Mouse (Mus musculus): ENCODE results near the gene Col25a1. TPM values are rescaled to one million over a fixed set of nuclear protein-coding genes. Genes with fewer than 3 reads are reported as not detected.
A peak's percentile ranks its signal among the peaks of the same experiment; 100 is the strongest.

Col25a1 gene
- polyA plus RNA-seq, 1 experiment from 2014 or later = 17.1 TPM

GRCm38 (mm10) chr3:130327039-130328015 is 196.0 kb downstream of the Col25a1 start:
- no peak overlapping the region for H3K27ac ChIP-seq (replicated peaks; ENCODE audit: low read depth, low read length)
- H3K4me2 ChIP-seq (ENCODE audit: low read length) = no peak overlapping the region
- H3K4me1 ChIP-seq (ENCODE audit: control insufficient read depth, insufficient read depth, low read length) = no peaks in the 10 kb centered on the region
- no peaks in the 10 kb centered on the region for H3K27me3 ChIP-seq (ENCODE audit: control insufficient read depth, insufficient read depth, low read length)
- H3K9ac ChIP-seq (replicated peaks; ENCODE audit: low read length) = no peak overlapping the region
- DNase-seq = peak; percentile 37
- ATAC-seq (ENCODE audit: low FRiP score, low TSS enrichment) = peak; percentile 58; the same call in 1 of the 2 replicates
- 54% methylated on average over 13 of the region's 13 CpGs for WGBS
- no peaks in the 10 kb centered on the region for H3K36me3 ChIP-seq (ENCODE audit: control insufficient read depth, insufficient read depth, low read length)
- H3K9me3 ChIP-seq (ENCODE audit: control insufficient read depth, low read length) = no peaks in the 10 kb centered on the region
- no peak overlapping the region for H3K4me3 ChIP-seq (replicated peaks; ENCODE audit: low read depth, low read length)

GRCm38 (mm10) chr3:130328909-130329308 is 197.6 kb downstream of the Col25a1 start:
- Histone ChIP-seq H3K4me1 (ENCODE audit: control insufficient read depth, insufficient read depth, low read length) (no peaks in the 10 kb centered on the region), H3K36me3 (ENCODE audit: control insufficient read depth, insufficient read depth, low read length) (no peaks in the 10 kb centered on the region), H3K4me2 (ENCODE audit: low read length) (no peak overlapping the region), H3K4me3 (replicated peaks; ENCODE audit: low read depth, low read length) (no peak overlapping the region), H3K9ac (replicated peaks; ENCODE audit: low read length) (no peak overlapping the region), H3K9me3 (ENCODE audit: control insufficient read depth, low read length) (no peaks in the 10 kb centered on the region), H3K27me3 (ENCODE audit: control insufficient read depth, insufficient read depth, low read length) (no peaks in the 10 kb centered on the region), H3K27ac (replicated peaks; ENCODE audit: low read depth, low read length) (no peak overlapping the region)
- DNase-seq = no peak
- 90% methylated on average over 9 of the region's 9 CpGs for WGBS
- ATAC-seq (ENCODE audit: low FRiP score, low TSS enrichment) = no peak

- no peaks in the 10 kb centered on the region for H3K9me3 ChIP-seq (ENCODE audit: control insufficient read depth, low read length)
- ATAC-seq (ENCODE audit: low FRiP score, low TSS enrichment) (no peak), DNase-seq (no peak)
- no peaks in the 10 kb centered on the region for H3K27me3 ChIP-seq (ENCODE audit: control insufficient read depth, insufficient read depth, low read length)
- WGBS = 94% methylated on average over 9 of the region's 9 CpGs
- no peak overlapping the region for H3K27ac ChIP-seq (replicated peaks; ENCODE audit: low read depth, low read length)
- no peak overlapping the region for H3K4me2 ChIP-seq (ENCODE audit: low read length)
- H3K4me3 ChIP-seq (replicated peaks; ENCODE audit: low read depth, low read length) = no peak overlapping the region
- no peaks in the 10 kb centered on the region for H3K4me1 ChIP-seq (ENCODE audit: control insufficient read depth, insufficient read depth, low read length)
- H3K36me3 ChIP-seq (ENCODE audit: control insufficient read depth, insufficient read depth, low read length) = no peaks in the 10 kb centered on the region
- no peak overlapping the region for H3K9ac ChIP-seq (replicated peaks; ENCODE audit: low read length)
Observed at GRCm38 (mm10) chr3:130329833-130330555, 198.7 kb downstream of the Col25a1 start.

GRCm38 (mm10) chr3:130330556-130330950 is 199.3 kb downstream of the Col25a1 start:
- Histone ChIP-seq H3K36me3 (ENCODE audit: control insufficient read depth, insufficient read depth, low read length) (no peaks in the 10 kb centered on the region), H3K9ac (replicated peaks; ENCODE audit: low read length) (no peak overlapping the region), H3K4me2 (ENCODE audit: low read length) (no peak overlapping the region), H3K27me3 (ENCODE audit: control insufficient read depth, insufficient read depth, low read length) (no peaks in the 10 kb centered on the region), H3K27ac (replicated peaks; ENCODE audit: low read depth, low read length) (no peak overlapping the region), H3K9me3 (ENCODE audit: control insufficient read depth, low read length) (no peaks in the 10 kb centered on the region), H3K4me3 (replicated peaks; ENCODE audit: low read depth, low read length) (no peak overlapping the region), H3K4me1 (ENCODE audit: control insufficient read depth, insufficient read depth, low read length) (no peaks in the 10 kb centered on the region)
- 91% methylated on average over 3 of the region's 3 CpGs for WGBS
- ATAC-seq (ENCODE audit: low FRiP score, low TSS enrichment) (no peak), DNase-seq (no peak)

- peaks cover 4% of the 10 kb centered on the region; the same call in 1 of the 2 replicates for H3K4me1 ChIP-seq (ENCODE audit: control insufficient read depth, insufficient read depth, low read length)
- H3K36me3 ChIP-seq (ENCODE audit: control insufficient read depth, insufficient read depth, low read length) = no peaks in the 10 kb centered on the region
- 53% methylated on average over 3 of the region's 3 CpGs for WGBS
- H3K9me3 ChIP-seq (ENCODE audit: control insufficient read depth, low read length) = no peaks in the 10 kb centered on the region
- no peaks in the 10 kb centered on the region for H3K27me3 ChIP-seq (ENCODE audit: control insufficient read depth, insufficient read depth, low read length)
- H3K4me2 ChIP-seq (ENCODE audit: low read length) = no peak overlapping the region
- no peak overlapping the region for H3K27ac ChIP-seq (replicated peaks; ENCODE audit: low read depth, low read length)
- DNase-seq = no peak
- no peak overlapping the region for H3K4me3 ChIP-seq (replicated peaks; ENCODE audit: low read depth, low read length)
- ATAC-seq (ENCODE audit: low FRiP score, low TSS enrichment) = no peak
- H3K9ac ChIP-seq (replicated peaks; ENCODE audit: low read length) = no peak overlapping the region
Observed at GRCm38 (mm10) chr3:130332347-130332913, 201.1 kb downstream of the Col25a1 start.

- H3K27ac ChIP-seq (replicated peaks; ENCODE audit: low read depth, low read length) = 0 out of 2 replicates have a peak overlapping the region, but pooled peaks have one; percentile 1
- no peak overlapping the region for H3K9ac ChIP-seq (replicated peaks; ENCODE audit: low read length)
- H3K27me3 ChIP-seq (ENCODE audit: control insufficient read depth, insufficient read depth, low read length) = no peaks in the 10 kb centered on the region
- no peaks in the 10 kb centered on the region for H3K36me3 ChIP-seq (ENCODE audit: control insufficient read depth, insufficient read depth, low read length)
- peak; percentile 72 for ATAC-seq (ENCODE audit: low FRiP score, low TSS enrichment)
- WGBS = 38% methylated on average over 13 of the region's 13 CpGs
- peak overlapping the region; percentile 23 for H3K4me2 ChIP-seq (ENCODE audit: low read length)
- peaks cover 6% of the 10 kb centered on the region; the same call in 1 of the 2 replicates for H3K4me1 ChIP-seq (ENCODE audit: control insufficient read depth, insufficient read depth, low read length)
- DNase-seq = peak; percentile 84
- no peaks in the 10 kb centered on the region for H3K9me3 ChIP-seq (ENCODE audit: control insufficient read depth, low read length)
- H3K4me3 ChIP-seq (replicated peaks; ENCODE audit: low read depth, low read length) = no peak overlapping the region
Observed at GRCm38 (mm10) chr3:130337857-130338256, 206.6 kb downstream of the Col25a1 start.

- no peak overlapping the region for H3K4me3 ChIP-seq (replicated peaks; ENCODE audit: low read depth, low read length)
- H3K27me3 ChIP-seq (ENCODE audit: control insufficient read depth, insufficient read depth, low read length) = no peaks in the 10 kb centered on the region
- H3K36me3 ChIP-seq (ENCODE audit: control insufficient read depth, insufficient read depth, low read length) = no peaks in the 10 kb centered on the region
- no peak overlapping the region for H3K4me2 ChIP-seq (ENCODE audit: low read length)
- no peak overlapping the region for H3K9ac ChIP-seq (replicated peaks; ENCODE audit: low read length)
- H3K27ac ChIP-seq (replicated peaks; ENCODE audit: low read depth, low read length) = no peak overlapping the region
- H3K9me3 ChIP-seq (ENCODE audit: control insufficient read depth, low read length) = no peaks in the 10 kb centered on the region
- WGBS = 79% methylated on average over 3 of the region's 3 CpGs
- DNase-seq (no peak), ATAC-seq (ENCODE audit: low FRiP score, low TSS enrichment) (no peak)
- H3K4me1 ChIP-seq (ENCODE audit: control insufficient read depth, insufficient read depth, low read length) = peaks cover 6% of the 10 kb centered on the region; the same call in 1 of the 2 replicates
Observed at GRCm38 (mm10) chr3:130338371-130338770, 207.1 kb downstream of the Col25a1 start.

GRCm38 (mm10) chr3:130350161-130350560 is 218.9 kb downstream of the Col25a1 start:
- Histone ChIP-seq H3K27ac (replicated peaks; ENCODE audit: low read depth, low read length) (no peak overlapping the region), H3K36me3 (ENCODE audit: control insufficient read depth, insufficient read depth, low read length) (no peaks in the 10 kb centered on the region), H3K27me3 (ENCODE audit: control insufficient read depth, insufficient read depth, low read length) (no peaks in the 10 kb centered on the region), H3K9ac (replicated peaks; ENCODE audit: low read length) (no peak overlapping the region), H3K4me1 (ENCODE audit: control insufficient read depth, insufficient read depth, low read length) (no peaks in the 10 kb centered on the region), H3K9me3 (ENCODE audit: control insufficient read depth, low read length) (no peaks in the 10 kb centered on the region), H3K4me2 (ENCODE audit: low read length) (no peak overlapping the region), H3K4me3 (replicated peaks; ENCODE audit: low read depth, low read length) (no peak overlapping the region)
- DNase-seq = no peak
- 55% methylated on average over 6 of the region's 6 CpGs for WGBS
- no peak for ATAC-seq (ENCODE audit: low FRiP score, low TSS enrichment)

Data from midbrain, embryonic 14.5 days (tissue).